Mouse (Mus musculus) MEL (cell line): ENCODE results near the gene Mpv17l2. TPM values are rescaled to one million over a fixed set of nuclear protein-coding genes. Genes with fewer than 3 reads are reported as not detected.

ENCODE experiments used
- DNase-seq: peaks from one replicate; pipeline ENCODE4 v3.0.0; 2011; ENCODE audit warnings: low read depth, low spot score
- H3K27ac ChIP-seq: 2 replicates; pipeline ENCODE4 v1.5.1; 2012; ENCODE audit warnings: low read depth, mild to moderate bottlenecking, control low read depth, low read length, moderate library complexity; ENCODE audit not compliant: control insufficient read depth
- H3K27me3 ChIP-seq, 2 experiments: fragments of 150-350 bp in 1 of 2; sonication (generic) in 1 of 2; 2 replicates each; pipeline ENCODE4 v1.6.1; 2012; ENCODE audit warnings: low read length in 2 of 2, mild to moderate bottlenecking in 2 of 2, improper control_type of control experiment in 1 of 2, moderate library complexity in 1 of 2; ENCODE audit not compliant: insufficient read depth in 2 of 2, control insufficient read depth in 1 of 2
- H3K36me3 ChIP-seq, 2 experiments: 2 replicates each; pipeline ENCODE4 v1.6.1; 2012 to 2014; ENCODE audit warnings: low read length in 2 of 2, improper control_type of control experiment in 1 of 2, inconsistent platforms in 1 of 2, mild to moderate bottlenecking in 1 of 2; ENCODE audit not compliant: insufficient read depth in 2 of 2, control insufficient read depth in 1 of 2
- H3K4me1 ChIP-seq, 2 experiments: fragments of 150-350 bp in 1 of 2; sonication (generic) in 1 of 2; 2 replicates each; pipeline ENCODE4 v1.6.1; 2012; ENCODE audit warnings: low read length in 2 of 2, improper control_type of control experiment in 1 of 2, mild to moderate bottlenecking in 1 of 2; ENCODE audit not compliant: insufficient read depth in 2 of 2, control insufficient read depth in 1 of 2
- H3K4me3 ChIP-seq, 2 experiments: fragments of 150-350 bp in 1 of 2; sonication (generic) in 1 of 2; 2 replicates each; pipeline ENCODE4 v1.5.1; 2012; ENCODE audit warnings: low read depth in 2 of 2, low read length in 2 of 2, mild to moderate bottlenecking in 2 of 2, moderate library complexity in 2 of 2, control low read depth in 1 of 2, improper control_type of control experiment in 1 of 2; ENCODE audit not compliant: control insufficient read depth in 1 of 2, insufficient read depth in 1 of 2
- H3K79me2 ChIP-seq: 2 replicates; pipeline ENCODE4 v1.6.1; 2012; ENCODE audit warnings: mild to moderate bottlenecking, low read length, moderate library complexity; ENCODE audit not compliant: control insufficient read depth, poor library complexity, insufficient read depth
- H3K9ac ChIP-seq: 2 replicates; pipeline ENCODE4 v1.6.1; 2012; ENCODE audit warnings: low read depth, mild to moderate bottlenecking, control low read depth, low read length, moderate library complexity; ENCODE audit not compliant: control insufficient read depth, poor library complexity, severe bottlenecking
- H3K9me3 ChIP-seq: fragments of 150-350 bp; sonication (generic); replicated peaks from 2 replicates; pipeline ENCODE4 v1.6.1; 2012; ENCODE audit warnings: mild to moderate bottlenecking, low read length, improper control_type of control experiment, moderate library complexity; ENCODE audit not compliant: insufficient read depth
- CTCF ChIP-seq, 3 experiments: IDR thresholded peaks in 2 of 3; conservative IDR thresholded peaks in 1 of 3; 2 replicates each; pipeline ENCODE4 v1.5.1; 2011 to 2012; ENCODE audit warnings: low read length in 3 of 3, low read depth in 2 of 3, mild to moderate bottlenecking in 2 of 3, improper control_type of control experiment in 1 of 3, inconsistent platforms in 1 of 3, mixed read lengths in 1 of 3, moderate library complexity in 1 of 3; ENCODE audit not compliant: control insufficient read depth in 1 of 3, insufficient read depth in 1 of 3, poor library complexity in 1 of 3, severe bottlenecking in 1 of 3
- ELF1 ChIP-seq: IDR thresholded peaks from 2 replicates; pipeline ENCODE4 v1.6.1; 2014; ENCODE audit warnings: low read depth, mild to moderate bottlenecking, inconsistent platforms, low read length, improper control_type of control experiment, moderate library complexity
- EP300 ChIP-seq, 2 experiments: IDR thresholded peaks; 2 replicates each; pipeline ENCODE4 v1.6.1; 2011; ENCODE audit warnings: improper control_type of control experiment in 2 of 2, low read length in 2 of 2, low read depth in 1 of 2, mild to moderate bottlenecking in 1 of 2
- ETS1 ChIP-seq: IDR thresholded peaks from 2 replicates; pipeline ENCODE4 v1.6.1; 2012; ENCODE audit warnings: low read depth, mild to moderate bottlenecking, inconsistent platforms, low read length, improper control_type of control experiment, moderate library complexity
- HCFC1 ChIP-seq: IDR thresholded peaks from 2 replicates; pipeline ENCODE4 v1.6.1; 2012; ENCODE audit warnings: low read depth, mild to moderate bottlenecking, inconsistent platforms, low read length, improper control_type of control experiment, moderate library complexity
- KAT2A ChIP-seq: conservative IDR thresholded peaks from 2 replicates; pipeline ENCODE4 v1.6.1; 2012; ENCODE audit warnings: low read depth, low read length, improper control_type of control experiment, inconsistent platforms
- MAX ChIP-seq: IDR thresholded peaks from 2 replicates; pipeline ENCODE4 v1.6.1; 2011; ENCODE audit warnings: low read length, improper control_type of control experiment
- MAZ ChIP-seq: IDR thresholded peaks from 2 replicates; pipeline ENCODE4 v1.6.1; 2012; ENCODE audit warnings: low read depth, mild to moderate bottlenecking, inconsistent platforms, low read length, improper control_type of control experiment
- MXI1 ChIP-seq: IDR thresholded peaks from 2 replicates; pipeline ENCODE4 v1.6.1; 2011; ENCODE audit warnings: mild to moderate bottlenecking, low read depth, low read length, improper control_type of control experiment
- MYC ChIP-seq: IDR thresholded peaks from 2 replicates; pipeline ENCODE4 v1.6.1; 2011; ENCODE audit warnings: low read depth, mild to moderate bottlenecking, low read length, improper control_type of control experiment, moderate library complexity
- NRF1 ChIP-seq: IDR thresholded peaks from 2 replicates; pipeline ENCODE4 v1.6.1; 2014; ENCODE audit warnings: low read depth, mild to moderate bottlenecking, inconsistent platforms, low read length, improper control_type of control experiment, moderate library complexity; ENCODE audit not compliant: poor library complexity, insufficient read depth, severe bottlenecking
- POLR2A ChIP-seq, 2 experiments: IDR thresholded peaks; 2 replicates each; pipeline ENCODE4 v1.6.1; 2011 to 2012; ENCODE audit warnings: low read length in 2 of 2, mild to moderate bottlenecking in 2 of 2, control low read depth in 1 of 2, improper control_type of control experiment in 1 of 2, low read depth in 1 of 2, moderate library complexity in 1 of 2; ENCODE audit not compliant: control insufficient read depth in 1 of 2, insufficient read depth in 1 of 2, poor library complexity in 1 of 2
- RAD21 ChIP-seq: IDR thresholded peaks from 2 replicates; pipeline ENCODE4 v1.6.1; 2011; ENCODE audit warnings: mild to moderate bottlenecking, low read depth, low read length, improper control_type of control experiment
- SIN3A ChIP-seq: IDR thresholded peaks from 2 replicates; pipeline ENCODE4 v1.6.1; 2012; ENCODE audit warnings: low read length, improper control_type of control experiment, inconsistent platforms
- SMC3 ChIP-seq: IDR thresholded peaks from 2 replicates; pipeline ENCODE4 v1.6.1; 2011; ENCODE audit warnings: low read depth, low read length, improper control_type of control experiment
- UBTF ChIP-seq: IDR thresholded peaks from 2 replicates; pipeline ENCODE4 v1.6.1; 2012; ENCODE audit warnings: low read depth, mild to moderate bottlenecking, inconsistent platforms, low read length, improper control_type of control experiment, moderate library complexity, borderline replicate concordance; ENCODE audit not compliant: insufficient read depth
- USF1 ChIP-seq: IDR thresholded peaks from 2 replicates; pipeline ENCODE4 v1.6.1; 2014; ENCODE audit warnings: low read depth, mild to moderate bottlenecking, inconsistent platforms, low read length, improper control_type of control experiment, moderate library complexity
- ZNF384 ChIP-seq: IDR thresholded peaks from 2 replicates; pipeline ENCODE4 v1.6.1; 2012; ENCODE audit warnings: low read depth, mild to moderate bottlenecking, inconsistent platforms, low read length, improper control_type of control experiment
- polyA plus RNA-seq, 2 experiments: library from polyadenylated mRNA; stranded (reverse) in 1 of 2; unstranded in 1 of 2; fragments of >175 nt in 1 of 2; fragments of >200 nt in 1 of 2; gene quantifications; 2 replicates each; pipeline versions ENCODE4 v1.2.1 to v1.2.4; 2012; ENCODE audit warnings: low replicate concordance in 2 of 2, low read depth in 1 of 2; ENCODE audit not compliant: insufficient read length in 2 of 2, insufficient read depth in 1 of 2, missing spikeins in 1 of 2
- total RNA-seq: library from RNA; depleted of rRNA; stranded (reverse); fragments of 300-350 nt; gene quantifications from 2 replicates; pipeline ENCODE4 v1.2.3, GENCODE M21; 2012

The Mpv17l2 gene
- total and polyA plus RNA-seq, 3 experiments = 52.8 to 102 TPM; not detected in 1

DNA sequence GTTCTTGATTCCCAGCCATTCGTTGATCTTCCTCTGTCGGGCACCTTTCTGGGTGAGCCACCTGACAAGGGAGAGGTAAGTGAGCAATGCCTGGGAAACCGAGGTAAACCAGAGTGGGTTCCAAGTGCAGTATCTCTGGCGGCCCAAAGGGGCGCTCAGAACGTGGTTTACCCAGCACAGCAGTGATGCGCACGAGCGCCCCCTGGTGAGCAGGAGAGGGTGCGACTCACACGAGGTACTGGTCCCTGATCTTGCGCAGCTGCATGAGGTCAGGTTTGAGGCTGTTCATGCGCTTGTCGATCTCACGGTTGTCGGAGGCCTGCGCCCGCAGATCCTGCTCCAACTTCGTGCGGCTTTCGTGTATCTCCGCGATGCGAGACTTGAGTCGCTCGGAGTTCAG lies 8.6 kb upstream of the Mpv17l2 start:
- no peak overlapping the region for H3K9ac ChIP-seq

DNA sequence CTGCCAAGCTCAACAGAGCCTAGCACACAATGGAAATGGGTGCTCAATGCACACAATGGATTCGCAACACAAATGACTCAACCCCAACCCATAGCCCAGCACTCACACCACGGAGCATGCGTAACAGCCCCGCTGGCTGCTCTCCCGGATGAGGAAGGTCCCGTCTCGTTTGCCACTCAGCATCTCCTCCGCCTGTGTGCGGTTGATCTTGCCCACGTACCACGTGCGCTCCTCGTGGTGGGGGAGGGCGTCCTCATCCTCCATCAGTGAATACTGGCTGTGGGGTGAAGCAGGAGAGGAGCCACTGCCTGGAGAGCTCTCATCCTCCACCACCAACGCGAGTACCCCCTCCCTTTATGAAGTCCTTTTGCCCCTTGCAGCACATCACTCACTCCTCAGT lies 8.2 kb upstream of the Mpv17l2 start:
- H3K9me3 ChIP-seq = no peaks in the 10 kb centered on the region
- peaks cover 4 to 13% of the 10 kb centered on the region in 2 experiments; a peak in 3 of 4 replicates for H3K4me1 ChIP-seq
- no peak overlapping the region for H3K27ac ChIP-seq
- no peaks in the 10 kb centered on the region for H3K27me3 ChIP-seq
- TF ChIP-seq ELF1 = no peak
- no peak overlapping the region for H3K4me3 ChIP-seq
- DNase-seq = no peak
- peaks cover 0 to 5% of the 10 kb centered on the region in 2 experiments; a peak in 3 of 4 replicates for H3K36me3 ChIP-seq
- no peaks in the 10 kb centered on the region for H3K79me2 ChIP-seq
- H3K9ac ChIP-seq = no peak overlapping the region

More for the DNA sequence above, 8.6 kb upstream of the Mpv17l2 start:
- no peaks in the 10 kb centered on the region for H3K79me2 ChIP-seq
- H3K9me3 ChIP-seq = no peaks in the 10 kb centered on the region
- TF ChIP-seq EP300 (IDR thresholded peaks at IDR 0.05; ENCODE audit: low read depth in 1 of 2, low read length in 2 of 2) (peak in 1 of 2 experiments; percentile 31; a peak in 2 of 4 replicates), ETS1 (no peak), SIN3A (peak; percentile 76), RAD21 (peak; percentile 50), ZNF384 (0 out of 2 replicates have a peak, but pooled peaks have one; percentile 41), HCFC1 (peak; percentile 63), NRF1 (peak; percentile 73), USF1 (no peak), UBTF (no peak), CTCF (IDR thresholded peaks at IDR 0.05 in 2 of 3, conservative IDR thresholded peaks at IDR 0.05 in 1 of 3; ENCODE audit: control insufficient read depth in 1 of 3, insufficient read depth in 1 of 3, low read depth in 2 of 3, low read length in 3 of 3, poor library complexity in 1 of 3, severe bottlenecking in 1 of 3) (peak in 2 of 3 experiments; percentile 100; a peak in 5 of 6 replicates), MAX (peak; percentile 89), KAT2A (no peak), SMC3 (peak; percentile 82), MXI1 (peak; percentile 65; the same call in 1 of the 2 replicates), POLR2A (IDR thresholded peaks at IDR 0.05; ENCODE audit: control insufficient read depth in 1 of 2, insufficient read depth in 1 of 2, low read depth in 1 of 2, low read length in 2 of 2, poor library complexity in 1 of 2) (no peak), MAZ (no peak), MYC (peak; percentile 98)
- H3K4me1 ChIP-seq = peaks cover 2 to 11% of the 10 kb centered on the region in 2 experiments; a peak in 3 of 4 replicates
- no peak overlapping the region for H3K4me3 ChIP-seq
- peaks cover 0 to 4% of the 10 kb centered on the region in 2 experiments; a peak in 3 of 4 replicates for H3K36me3 ChIP-seq
- H3K27ac ChIP-seq = no peak overlapping the region
- DNase-seq = peak; percentile 96
- H3K27me3 ChIP-seq = no peaks in the 10 kb centered on the region
